Mouse (Mus musculus): Measurements from ENCODE around the gene B3gat2. TPM values are rescaled to one million over a fixed set of nuclear protein-coding genes. Genes with fewer than 3 reads are reported as not detected.

Gene B3gat2
- polyA plus RNA-seq, 1 experiment: 9.6 TPM

DNA sequence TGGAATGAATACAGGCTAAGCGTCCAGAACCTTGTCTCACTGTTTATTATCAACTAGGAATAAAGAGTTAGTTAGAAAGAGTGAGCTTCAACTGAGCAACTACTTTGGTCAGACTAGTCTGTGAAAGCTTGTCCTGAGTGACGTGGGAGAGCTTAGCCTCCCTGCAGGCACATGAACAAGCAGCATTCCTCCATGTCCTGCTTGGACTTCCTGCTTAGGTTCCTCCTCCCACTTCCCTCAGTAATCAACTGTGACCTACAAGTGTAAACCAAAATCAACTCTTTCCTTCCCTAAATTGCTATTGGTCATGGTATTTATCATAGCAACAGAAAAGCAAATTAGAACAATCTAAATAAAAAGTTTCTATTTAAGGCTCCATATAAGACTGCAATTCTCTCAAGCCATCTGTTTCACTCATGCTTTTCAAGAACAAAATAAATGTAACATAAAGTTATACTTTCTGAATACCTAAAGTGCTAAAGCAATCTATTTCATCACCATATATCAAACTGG, 105.9 kb downstream of the B3gat2 start:
- no peak overlapping the region for H3K27ac ChIP-seq (ENCODE audit: insufficient read depth, low read length)
- no peak overlapping the region for H3K4me3 ChIP-seq (replicated peaks; ENCODE audit: insufficient read depth, low read depth, low read length)
- no peak for DNase-seq
- H3K4me1 ChIP-seq (ENCODE audit: control insufficient read depth, insufficient read depth, low read length): no peaks in the 10 kb centered on the region
- TF ChIP-seq CTCF (IDR thresholded peaks at IDR 0.05; ENCODE audit: borderline replicate concordance, insufficient read depth, low read depth, low read length) (no peak), POLR2A (IDR thresholded peaks at IDR 0.05; ENCODE audit: borderline replicate concordance, insufficient read depth, low read length) (no peak)
- 40% methylated on average over 2 of the region's 2 CpGs for WGBS
- no peaks in the 10 kb centered on the region for H3K27me3 ChIP-seq (ENCODE audit: control insufficient read depth, insufficient read depth, low read length)

DNA sequence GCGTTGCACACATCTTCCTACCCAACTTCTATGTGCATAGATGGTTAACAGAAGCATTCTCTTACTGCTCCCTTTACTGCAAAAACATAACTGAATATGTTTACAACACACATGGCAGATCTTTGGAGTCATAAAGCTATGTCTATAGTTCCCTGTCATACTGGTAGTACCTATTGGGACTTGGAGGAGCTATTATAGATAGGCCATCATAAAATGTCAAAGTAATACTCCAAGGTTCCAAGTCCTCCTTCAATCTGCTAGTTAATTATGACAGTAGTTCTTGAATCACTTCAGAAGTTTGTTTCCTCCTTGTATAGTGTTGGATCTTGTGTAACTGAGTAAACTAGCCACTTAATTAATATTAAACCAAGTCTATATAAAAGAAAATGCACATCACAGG, 110.6 kb downstream of the B3gat2 start:
- Histone ChIP-seq H3K27me3 (ENCODE audit: control insufficient read depth, insufficient read depth, low read length) (no peaks in the 10 kb centered on the region), H3K4me1 (ENCODE audit: control insufficient read depth, insufficient read depth, low read length) (no peaks in the 10 kb centered on the region), H3K4me3 (replicated peaks; ENCODE audit: insufficient read depth, low read depth, low read length) (no peak overlapping the region), H3K27ac (ENCODE audit: insufficient read depth, low read length) (no peak overlapping the region)
- TF ChIP-seq CTCF (IDR thresholded peaks at IDR 0.05; ENCODE audit: borderline replicate concordance, insufficient read depth, low read depth, low read length) (no peak), POLR2A (IDR thresholded peaks at IDR 0.05; ENCODE audit: borderline replicate concordance, insufficient read depth, low read length) (no peak)
- WGBS: 98% methylated on average over 1 of the region's 1 CpGs
- DNase-seq: no peak

DNA sequence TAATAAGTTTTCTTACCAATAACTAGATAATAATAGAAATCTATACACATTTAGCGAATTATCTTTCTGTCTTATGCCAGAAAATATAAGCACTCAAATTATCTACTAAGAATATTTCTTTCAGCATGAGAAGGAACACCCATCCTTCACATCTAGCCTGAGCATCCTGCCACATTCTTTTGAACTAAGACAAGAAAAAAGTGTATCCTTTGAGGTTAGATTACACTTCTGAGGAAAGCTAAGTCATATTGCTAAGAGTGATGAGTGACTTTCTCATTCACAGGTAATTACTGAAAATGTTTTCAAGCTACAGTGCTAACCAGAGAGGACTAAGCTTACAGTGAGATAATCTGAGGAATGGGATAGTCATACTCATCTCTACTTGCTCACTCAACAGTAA, 121.1 kb downstream of the B3gat2 start:
- H3K4me1 ChIP-seq (ENCODE audit: control insufficient read depth, insufficient read depth, low read length): peaks cover 3% of the 10 kb centered on the region; the same call in 1 of the 2 replicates
- no peak overlapping the region for H3K4me3 ChIP-seq (replicated peaks; ENCODE audit: insufficient read depth, low read depth, low read length)
- H3K27me3 ChIP-seq (ENCODE audit: control insufficient read depth, insufficient read depth, low read length): no peaks in the 10 kb centered on the region
- DNase-seq: no peak
- 100% methylated on average over 1 of the region's 1 CpGs for WGBS
- TF ChIP-seq CTCF (IDR thresholded peaks at IDR 0.05; ENCODE audit: borderline replicate concordance, insufficient read depth, low read depth, low read length) (no peak), POLR2A (IDR thresholded peaks at IDR 0.05; ENCODE audit: borderline replicate concordance, insufficient read depth, low read length) (no peak)
- H3K27ac ChIP-seq (ENCODE audit: insufficient read depth, low read length): no peak overlapping the region

DNA sequence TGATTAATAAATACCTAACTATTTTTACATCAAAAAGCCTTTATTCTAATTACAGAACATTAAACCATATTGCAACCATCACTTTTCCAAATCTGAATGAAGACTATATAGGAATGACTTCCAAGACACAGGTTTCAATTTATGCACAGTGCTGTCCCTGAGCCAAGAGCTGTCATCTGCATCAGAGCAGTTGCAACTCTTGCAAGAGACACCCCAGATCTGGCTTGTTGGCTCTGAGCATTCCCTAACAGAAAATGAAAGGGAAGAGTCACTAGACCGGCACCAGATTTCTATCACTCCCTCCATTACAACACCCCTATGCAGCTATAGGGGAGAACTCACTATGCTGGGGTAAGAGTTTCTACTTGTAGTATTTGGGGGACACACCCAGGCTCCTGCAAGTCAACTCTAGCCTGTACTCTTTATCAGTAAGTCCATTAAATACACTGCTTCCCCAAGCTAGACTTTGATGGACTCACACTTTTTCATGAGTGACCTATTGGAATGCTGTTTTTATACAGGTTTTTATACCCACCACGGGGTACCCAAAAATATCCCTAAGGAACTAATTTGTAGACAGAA, 122.6 kb downstream of the B3gat2 start:
- H3K4me3 ChIP-seq (replicated peaks; ENCODE audit: insufficient read depth, low read depth, low read length): no peak overlapping the region
- TF ChIP-seq CTCF (IDR thresholded peaks at IDR 0.05; ENCODE audit: borderline replicate concordance, insufficient read depth, low read depth, low read length) (no peak), POLR2A (IDR thresholded peaks at IDR 0.05; ENCODE audit: borderline replicate concordance, insufficient read depth, low read length) (no peak)
- no peaks in the 10 kb centered on the region for H3K27me3 ChIP-seq (ENCODE audit: control insufficient read depth, insufficient read depth, low read length)
- WGBS: 47% methylated on average over 2 of the region's 2 CpGs
- peaks cover 3% of the 10 kb centered on the region; the same call in 1 of the 2 replicates for H3K4me1 ChIP-seq (ENCODE audit: control insufficient read depth, insufficient read depth, low read length)
- H3K27ac ChIP-seq (ENCODE audit: insufficient read depth, low read length): no peak overlapping the region
- peak in 1 of 2 experiments; percentile 33 for DNase-seq

DNA sequence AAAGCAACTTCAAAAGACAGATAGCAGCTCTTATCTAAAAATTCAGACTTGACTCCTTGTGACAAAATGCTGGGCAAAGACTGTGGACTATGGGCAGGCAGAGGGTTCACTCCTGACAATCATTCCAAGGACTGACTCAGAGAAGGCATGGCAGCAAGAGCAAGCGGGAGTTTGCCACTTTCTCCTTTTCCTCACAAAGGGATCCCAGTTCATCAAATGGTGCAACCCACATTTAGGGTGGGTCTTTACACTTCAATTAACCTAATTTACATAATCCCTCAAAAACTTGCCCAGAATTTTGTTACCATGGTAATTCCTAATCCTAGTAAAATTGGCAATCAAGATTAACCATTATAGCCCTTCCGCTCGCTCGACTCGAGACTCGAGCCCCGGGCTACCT, 123.4 kb downstream of the B3gat2 start:
- H3K4me3 ChIP-seq (replicated peaks; ENCODE audit: insufficient read depth, low read depth, low read length): no peak overlapping the region
- no peak overlapping the region for H3K27ac ChIP-seq (ENCODE audit: insufficient read depth, low read length)
- H3K4me1 ChIP-seq (ENCODE audit: control insufficient read depth, insufficient read depth, low read length): peaks cover 3% of the 10 kb centered on the region; the same call in 1 of the 2 replicates
- WGBS: 53% methylated on average over 7 of the region's 7 CpGs
- no peaks in the 10 kb centered on the region for H3K27me3 ChIP-seq (ENCODE audit: control insufficient read depth, insufficient read depth, low read length)
- no peak for DNase-seq
- no peak for TF ChIP-seq CTCF (IDR thresholded peaks at IDR 0.05; ENCODE audit: borderline replicate concordance, insufficient read depth, low read depth, low read length)
- no peak for TF ChIP-seq POLR2A (IDR thresholded peaks at IDR 0.05; ENCODE audit: borderline replicate concordance, insufficient read depth, low read length)

DNA sequence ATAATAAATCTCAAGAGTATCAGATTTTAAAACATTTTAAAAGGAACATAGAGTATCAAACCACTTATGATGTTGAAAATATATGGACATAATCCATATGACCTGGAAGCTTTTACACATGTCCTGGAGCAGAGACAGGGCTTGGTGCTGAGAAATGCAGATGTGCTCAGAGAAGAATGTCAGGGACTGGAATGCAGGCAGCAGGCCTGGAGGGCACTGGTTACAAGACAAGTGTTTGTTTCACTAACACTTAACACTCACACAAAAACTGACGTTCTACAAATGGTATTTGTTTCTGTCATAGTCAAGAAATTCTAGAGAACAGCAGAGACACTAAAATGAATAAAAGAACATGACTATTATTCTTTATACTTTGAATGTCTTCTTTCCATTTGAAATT, 130.5 kb downstream of the B3gat2 start:
- Histone ChIP-seq H3K4me1 (ENCODE audit: control insufficient read depth, insufficient read depth, low read length) (no peaks in the 10 kb centered on the region), H3K27me3 (ENCODE audit: control insufficient read depth, insufficient read depth, low read length) (no peaks in the 10 kb centered on the region; the same call in 1 of the 2 replicates), H3K4me3 (replicated peaks; ENCODE audit: insufficient read depth, low read depth, low read length) (no peak overlapping the region), H3K27ac (ENCODE audit: insufficient read depth, low read length) (no peak overlapping the region)
- TF ChIP-seq CTCF (IDR thresholded peaks at IDR 0.05; ENCODE audit: borderline replicate concordance, insufficient read depth, low read depth, low read length): no peak
- no peak for DNase-seq
- 67% methylated on average over 1 of the region's 1 CpGs for WGBS

Other genes with a start within 250 kb of the B3gat2 start
- 132 and 148 TPM in 2 replicates for gene Smap1, start 160.6 kb downstream of the B3gat2 start, polyA plus RNA-seq (2012; rRNA removed)
- gene Sdhaf4, start 243.9 kb downstream of the B3gat2 start, polyA plus RNA-seq (2012; rRNA removed): 67.5 and 67.8 TPM in 2 replicates

Measured in cerebellum, adult 2 months (tissue).